Mouse (Mus musculus) adrenal gland, postnatal 4 days (tissue): ENCODE results near the gene Mdga2. TPM values are rescaled to one million over a fixed set of nuclear protein-coding genes. Genes with fewer than 3 reads are reported as not detected.

Source experiments
- DNase-seq, 2 experiments: peaks; one replicate each; pipeline ENCODE4 v3.0.0; 2021 to 2022; ENCODE audit warnings: low spot score in 2 of 2, mixed read lengths in 2 of 2
- total RNA-seq, 2 experiments: library from RNA; stranded (reverse); gene quantifications; 2 replicates each; pipeline ENCODE4 v1.2.3; 2021

Mdga2 gene
- total RNA-seq, 2 experiments from 2014 or later, result 2.8 to 4.6 TPM

GRCm38 (mm10) chr12:66708334-66708733 is 514.0 kb downstream of the Mdga2 start:
- DNase-seq, result no peak

DNA sequence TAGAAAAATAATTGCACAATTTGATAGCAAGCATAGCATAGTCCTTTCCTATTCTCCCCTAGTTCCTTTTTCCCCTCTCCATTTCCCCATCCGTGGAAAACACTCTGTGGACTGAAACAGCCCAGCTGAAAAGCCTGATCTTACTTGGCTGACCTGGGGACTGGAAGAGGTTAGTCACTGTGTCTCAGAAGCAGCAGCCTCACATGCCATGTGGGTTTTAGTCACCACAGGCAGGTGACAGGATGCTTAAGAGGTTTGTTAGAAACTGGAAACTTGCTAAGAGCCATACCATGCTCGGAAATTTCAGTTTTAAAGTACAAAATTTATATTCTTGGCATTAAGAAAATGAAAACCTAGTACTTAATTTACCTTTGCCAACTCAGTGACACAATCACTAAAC is 514.9 kb downstream of the Mdga2 start:
- no peak for DNase-seq

- DNase-seq, result no peak
Measured at GRCm38 (mm10) chr12:66705015-66705414, 517.3 kb downstream of the Mdga2 start.

DNA sequence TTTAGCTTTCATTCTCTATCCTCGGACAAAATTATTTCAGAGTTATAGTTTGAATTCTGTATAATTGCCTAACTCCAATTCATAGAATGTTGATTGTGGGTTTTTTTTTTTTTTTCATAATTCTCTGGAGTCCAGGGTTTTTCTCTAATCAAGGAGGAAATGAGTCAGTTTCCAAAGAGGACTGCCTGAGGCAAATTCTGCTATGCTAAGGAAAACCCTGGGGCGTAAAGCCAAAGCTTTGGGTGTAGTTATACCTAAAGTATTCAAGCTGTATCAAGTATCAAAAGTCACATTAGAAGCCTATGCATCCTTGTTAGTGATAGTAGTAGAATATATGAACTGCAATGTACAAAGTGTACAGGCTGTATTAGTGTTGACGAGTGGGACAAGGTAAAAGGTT is 519.6 kb downstream of the Mdga2 start:
- DNase-seq, result no peak

GRCm38 (mm10) chr12:66679558-66679957 is 542.8 kb downstream of the Mdga2 start:
- DNase-seq, result no peak

DNA sequence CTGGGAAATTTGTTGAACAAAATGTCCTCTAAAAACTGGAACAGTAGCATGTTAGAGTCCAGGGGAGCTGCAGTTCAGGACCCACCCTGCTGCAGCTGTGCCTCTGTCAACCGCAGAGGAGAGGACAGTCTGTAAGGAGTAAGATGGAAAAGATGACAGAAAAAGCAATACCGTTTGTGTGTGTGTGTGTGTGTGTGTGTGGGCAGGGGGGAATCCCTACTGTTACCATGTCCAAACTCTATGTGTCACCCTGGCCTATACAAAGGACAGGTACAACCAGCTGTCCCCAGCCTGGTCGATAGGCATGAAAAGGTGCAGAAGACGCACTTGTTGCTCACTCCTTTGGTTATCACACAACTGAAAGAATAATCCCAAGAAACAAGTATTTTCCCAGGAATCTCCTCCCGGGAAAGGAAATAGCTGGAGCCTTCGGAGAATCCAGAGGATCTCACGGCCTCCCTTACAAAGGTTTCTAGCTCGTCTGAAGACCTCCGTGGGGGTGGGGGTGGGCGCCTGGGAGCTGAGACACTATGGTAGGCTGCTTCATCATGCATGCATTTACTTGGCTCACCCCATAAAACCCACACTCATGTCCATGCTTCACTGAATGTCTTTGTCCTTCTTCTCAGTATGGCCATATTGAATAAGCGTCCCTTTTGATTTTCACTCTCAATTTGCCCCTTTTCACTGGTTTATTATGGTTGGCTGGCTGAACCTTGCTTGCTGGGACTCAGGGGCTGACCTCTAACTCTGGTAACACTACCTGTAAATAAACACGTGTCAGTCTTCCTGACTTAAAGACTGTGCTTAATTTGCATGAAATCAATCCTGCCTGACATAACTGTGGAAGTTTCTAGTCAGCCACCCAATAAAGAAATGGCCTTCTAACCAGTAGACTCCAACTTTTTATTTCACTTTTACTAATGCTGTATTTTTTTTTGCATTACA is 573.5 kb downstream of the Mdga2 start:
- no peak for DNase-seq

DNA sequence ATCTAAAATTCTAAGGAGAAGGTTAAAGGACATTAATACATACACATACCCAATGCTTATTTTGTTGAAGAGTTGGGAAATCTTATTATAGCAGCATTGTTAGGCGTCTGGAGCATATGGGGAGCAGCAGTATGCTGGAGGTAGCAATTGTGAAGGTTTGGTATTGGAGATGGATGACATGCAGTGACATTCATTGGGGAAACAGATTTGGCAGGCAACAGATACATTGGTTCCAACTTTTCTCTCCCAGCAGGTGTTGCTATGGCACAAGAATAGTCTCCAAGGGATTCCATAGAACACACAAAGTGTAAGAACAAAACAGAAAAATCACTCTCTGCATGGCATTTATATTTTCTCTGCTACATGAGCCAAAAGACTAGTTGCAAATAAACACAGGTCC is 581.9 kb downstream of the Mdga2 start:
- no peak for DNase-seq

DNA sequence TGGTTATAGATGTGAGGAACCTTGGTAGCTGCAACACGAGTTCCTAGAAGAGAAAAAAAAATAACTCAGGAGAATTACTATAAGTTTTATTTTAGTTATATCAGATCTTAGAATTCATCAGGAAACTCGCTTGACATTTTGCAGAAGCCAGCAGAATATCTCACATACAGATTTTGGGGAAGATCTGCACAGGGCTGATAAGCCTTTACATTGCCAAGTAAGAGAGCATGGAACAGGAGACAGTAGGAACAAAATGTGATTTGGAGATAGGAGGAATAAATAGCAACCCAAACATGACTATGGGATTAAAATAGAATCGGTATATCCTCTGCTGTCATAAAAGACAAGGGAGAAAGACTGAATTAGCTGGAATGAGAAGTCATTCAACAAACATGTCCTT is 602.4 kb downstream of the Mdga2 start:
- DNase-seq, result no peak

DNA sequence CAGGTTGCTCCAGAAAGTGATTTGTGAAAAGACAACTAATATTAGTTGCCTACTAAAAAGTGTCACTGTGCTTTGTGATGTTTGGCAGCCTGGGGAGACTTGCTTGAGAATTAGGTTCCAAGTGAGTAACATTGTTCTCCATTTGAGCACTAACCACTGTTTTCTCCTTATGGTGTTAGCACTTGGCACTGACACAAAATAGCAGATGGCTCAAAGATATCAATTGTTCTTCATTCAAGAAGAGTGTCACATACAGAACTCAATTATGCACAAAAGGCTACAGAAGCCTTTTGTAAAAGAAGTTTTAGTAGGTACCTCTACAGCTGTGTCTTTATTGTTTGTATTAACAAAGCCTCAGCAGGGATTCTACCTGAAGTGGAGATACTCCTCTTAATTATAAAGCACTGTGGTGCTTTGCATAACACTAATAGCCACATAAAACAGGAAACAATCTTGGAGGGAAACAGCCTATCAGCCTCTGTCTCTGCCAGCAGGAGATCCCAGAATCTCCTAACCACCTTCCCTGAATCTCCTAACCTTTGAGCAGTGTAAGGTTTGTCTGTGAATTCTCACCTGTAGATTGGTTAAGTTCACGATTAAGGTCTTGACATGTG is 630.6 kb downstream of the Mdga2 start:
- DNase-seq, result no peak

DNA sequence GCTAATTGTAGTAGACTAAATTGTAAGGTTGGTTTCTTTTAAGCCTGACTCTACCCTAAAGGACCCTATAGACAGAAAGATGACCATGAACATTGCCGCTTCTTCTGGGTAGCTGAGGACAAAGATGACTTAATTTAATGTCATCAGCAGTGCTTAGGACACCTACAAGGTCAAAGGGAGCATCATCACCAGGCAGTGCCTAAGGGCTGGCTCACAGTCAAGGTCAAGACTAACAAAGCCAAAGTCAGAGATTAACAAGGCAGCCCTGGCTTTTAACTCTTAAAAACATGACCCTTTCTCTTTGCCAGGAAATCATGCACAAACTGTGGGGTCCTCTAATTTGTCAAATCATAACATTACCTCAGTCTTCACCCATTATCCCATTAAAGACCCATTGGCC is 657.0 kb downstream of the Mdga2 start:
- DNase-seq, result no peak

GRCm38 (mm10) chr12:66556846-66557245 is 665.5 kb downstream of the Mdga2 start:
- no peak for DNase-seq

DNA sequence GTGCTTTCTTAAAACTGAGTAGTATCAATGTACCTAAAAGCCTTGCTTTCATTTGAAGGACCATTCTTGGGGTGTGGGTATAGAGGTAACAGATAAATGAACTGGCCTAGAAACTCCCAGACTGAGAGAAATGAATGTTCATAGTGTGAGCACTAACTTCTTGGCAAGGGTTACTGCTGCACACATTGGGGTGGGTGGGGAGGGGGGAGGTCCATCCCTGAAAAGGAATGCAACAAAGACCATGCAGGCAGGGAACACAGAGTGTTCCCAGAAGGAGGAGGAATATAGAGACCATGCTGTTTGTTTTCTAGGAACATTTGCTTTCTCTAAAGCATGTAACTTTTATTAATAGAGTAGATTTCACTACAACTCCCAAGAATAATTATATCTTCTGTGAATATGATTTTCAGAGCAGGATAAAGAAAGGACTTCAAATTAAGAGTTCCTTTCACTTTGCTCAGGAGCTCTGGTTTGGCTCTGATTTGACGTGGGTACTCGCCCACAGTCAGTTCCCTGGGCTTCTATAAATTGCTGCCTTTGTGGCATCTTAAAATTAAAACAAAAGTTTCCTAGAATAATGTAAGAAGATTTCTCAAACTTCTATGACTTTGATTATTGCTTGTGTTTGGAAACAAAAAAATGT is 666.0 kb downstream of the Mdga2 start:
- no peak for DNase-seq

- DNase-seq, result no peak
Measured at GRCm38 (mm10) chr12:66524973-66525372, 697.4 kb downstream of the Mdga2 start.

- no peak for DNase-seq
Measured at GRCm38 (mm10) chr12:66499258-66499657, 723.1 kb downstream of the Mdga2 start.

GRCm38 (mm10) chr12:66470868-66471267 is 751.5 kb downstream of the Mdga2 start:
- no peak for DNase-seq

DNA sequence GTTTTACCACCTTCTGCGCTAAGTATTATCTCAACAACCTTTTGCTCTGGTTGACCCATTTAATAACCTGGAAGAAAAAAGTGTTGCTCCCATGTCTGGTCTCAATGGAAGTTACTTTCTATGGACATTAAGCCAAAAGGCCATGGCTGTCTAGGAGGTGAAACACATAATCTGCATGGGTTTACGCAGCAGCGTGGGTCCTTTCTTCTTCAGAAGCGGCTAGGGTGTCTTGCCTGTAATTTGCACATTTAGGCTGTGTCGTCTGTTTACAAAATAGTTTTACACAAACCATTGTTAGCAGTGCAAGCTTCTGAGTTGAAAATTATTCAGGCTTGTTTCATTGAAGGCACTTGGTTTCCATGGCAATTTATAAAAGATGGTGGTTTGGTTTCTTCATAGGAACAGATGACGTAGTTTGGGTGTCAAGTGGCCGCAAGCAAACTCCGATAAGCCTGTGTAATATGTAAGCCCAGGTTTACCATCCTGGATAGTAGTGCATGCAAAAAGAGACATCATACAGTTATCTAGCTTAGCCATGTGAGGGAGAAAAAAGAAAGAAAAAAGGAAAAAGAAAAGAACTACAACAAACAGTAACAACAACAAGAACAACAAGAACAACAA is 752.0 kb downstream of the Mdga2 start:
- DNase-seq, result no peak

DNA sequence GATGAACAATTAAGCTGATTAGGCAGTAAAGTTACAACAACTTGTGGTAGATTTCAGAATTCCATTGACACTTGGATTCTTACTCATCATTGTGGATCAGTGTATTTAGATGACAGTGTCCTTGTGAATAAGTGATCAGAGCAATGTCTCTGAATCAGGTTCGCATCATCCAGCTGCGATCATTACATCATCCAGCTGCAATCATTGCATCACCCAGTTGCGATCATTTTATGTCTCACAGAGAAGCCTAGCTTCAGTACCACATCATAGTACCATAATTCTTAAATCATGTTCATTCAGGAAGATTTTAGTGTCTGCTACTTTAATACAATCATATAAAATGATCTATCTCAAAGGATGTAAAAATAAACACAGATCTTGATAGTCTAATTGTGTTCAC is 756.8 kb downstream of the Mdga2 start:
- DNase-seq, result no peak

- no peak for DNase-seq
Measured at GRCm38 (mm10) chr12:66443340-66443739, 779.0 kb downstream of the Mdga2 start.
